Mouse (Mus musculus) monocyte, adult 2 months (primary cell): ENCODE data around the gene Actn4.

Experiments
- DNase-seq, 2 experiments: peaks; one replicate each; pipeline ENCODE4 v3.0.0; 2022; ENCODE audit warnings: low spot score in 2 of 2, low read depth in 1 of 2

Gene Actn4

GRCm38 (mm10) chr7:28925317-28925716, 36.8 kb downstream of the Actn4 start:
- no peak for DNase-seq

GRCm38 (mm10) chr7:28924802-28925201, 37.3 kb downstream of the Actn4 start:
- no peak for DNase-seq

DNA sequence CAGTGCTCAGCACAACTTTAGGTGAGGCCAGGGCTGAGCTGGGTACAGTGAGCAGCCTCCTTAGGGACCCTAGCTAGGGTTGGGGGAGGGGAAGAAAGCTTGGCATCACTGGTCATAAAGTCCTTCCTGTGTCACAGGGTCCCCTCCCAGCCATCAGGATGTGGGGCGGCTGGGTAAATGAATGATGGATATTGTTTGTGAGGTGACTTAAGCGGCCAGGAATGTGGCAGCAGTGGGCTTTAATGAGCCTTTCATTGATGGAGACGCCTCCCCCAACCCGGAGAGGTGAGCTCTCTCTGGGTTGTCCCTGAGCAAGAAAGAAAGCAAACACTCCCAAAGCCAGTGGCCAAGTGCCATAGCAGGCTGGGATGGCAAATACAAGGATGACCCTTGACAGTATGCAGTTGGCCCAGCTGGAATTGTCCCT, 38.3 kb downstream of the Actn4 start:
- DNase-seq, result no peak

DNA sequence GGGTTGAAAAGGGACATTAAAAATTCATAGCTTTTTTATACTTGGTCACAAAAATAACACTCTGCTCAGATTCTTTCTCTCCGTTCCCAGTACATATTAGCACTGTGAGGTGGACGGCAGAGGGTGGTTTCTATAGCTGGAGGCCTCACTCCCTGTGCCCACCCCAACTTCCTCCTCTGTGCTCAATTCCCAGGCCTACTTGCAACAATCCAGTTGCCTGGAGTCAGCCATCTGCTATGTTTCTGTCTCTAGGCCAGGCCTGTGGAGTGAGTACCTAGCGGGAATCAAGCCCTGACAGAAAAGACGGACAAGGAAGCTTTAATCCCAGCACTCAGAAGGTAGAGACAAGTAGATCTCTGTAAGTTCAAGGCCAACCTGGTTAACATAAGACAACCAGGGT, 39.5 kb downstream of the Actn4 start:
- no peak for DNase-seq

DNA sequence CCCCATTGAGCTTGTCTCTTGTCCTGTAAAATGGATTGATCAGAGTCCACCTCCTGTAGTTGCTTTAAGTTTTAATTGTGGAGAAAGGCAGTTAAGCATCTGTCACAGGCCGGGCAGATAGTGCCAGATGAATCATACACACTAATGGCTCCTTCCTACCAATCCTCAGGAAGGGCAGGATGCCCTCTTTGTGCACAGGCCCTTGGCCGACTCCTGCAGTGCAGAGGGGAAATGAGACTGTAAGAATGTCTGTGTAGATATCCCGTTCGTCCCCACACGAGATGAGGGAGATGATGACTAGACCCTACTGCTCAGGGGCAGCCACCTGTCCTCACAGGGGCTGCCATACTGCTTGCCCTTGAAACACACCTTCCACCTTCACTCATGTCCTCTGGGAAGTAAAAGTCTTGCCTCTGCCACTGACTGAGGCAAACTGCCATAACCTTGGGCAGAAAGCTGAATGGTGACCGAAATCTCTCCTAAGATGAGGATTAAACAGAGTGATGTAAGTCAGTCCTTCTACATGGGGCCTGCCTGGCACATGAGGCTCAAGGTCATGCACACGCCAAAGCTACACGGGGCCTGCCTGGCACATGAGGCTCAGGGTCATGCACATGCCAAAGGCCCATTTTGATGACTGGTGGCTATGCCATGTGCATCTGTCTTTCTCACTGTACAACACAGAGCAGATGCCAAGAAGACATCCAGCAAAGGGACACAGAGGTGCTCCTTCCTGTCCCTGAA, 40.2 kb downstream of the Actn4 start:
- DNase-seq, result no peak

DNA sequence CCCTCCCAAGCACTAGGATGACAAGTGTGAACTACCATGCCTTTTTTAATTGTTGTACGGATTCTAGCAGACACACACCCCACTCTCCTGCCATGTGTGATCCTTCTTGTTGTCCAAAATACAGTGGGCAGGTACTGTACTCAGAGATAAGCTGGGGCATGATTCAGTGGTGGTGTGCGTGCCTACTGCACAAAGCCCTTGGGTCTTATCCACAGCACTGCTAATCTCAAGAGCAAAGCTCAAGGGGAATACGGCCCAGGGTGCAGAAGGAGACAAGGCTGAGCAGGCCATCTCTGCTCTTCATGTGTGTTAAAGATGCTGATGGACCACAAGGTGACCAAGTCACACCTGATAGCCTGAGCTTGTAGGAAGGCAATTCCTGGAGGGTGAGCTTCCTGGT, 41.0 kb downstream of the Actn4 start:
- DNase-seq, result no peak

GRCm38 (mm10) chr7:28919815-28920214, 42.3 kb downstream of the Actn4 start:
- DNase-seq, result no peak

DNA sequence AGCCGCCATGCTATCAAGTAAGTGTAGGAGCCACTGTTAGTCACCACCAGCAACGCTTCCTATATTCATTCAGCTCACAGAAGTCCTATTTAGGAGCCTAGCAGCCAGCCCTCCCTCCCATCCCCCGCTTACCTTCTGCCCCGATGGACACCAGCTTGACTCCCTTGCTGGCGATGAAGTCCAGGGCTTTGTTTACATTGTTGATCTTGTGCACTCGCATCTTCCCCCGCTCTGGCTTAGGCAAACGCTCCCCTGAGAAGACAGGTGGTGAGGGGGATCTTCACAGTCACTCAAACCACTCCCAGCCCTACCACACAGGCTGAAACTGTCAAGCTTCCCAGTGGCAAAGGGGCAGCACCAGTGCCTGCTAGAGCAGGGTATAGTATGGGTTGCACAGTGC, 43.6 kb downstream of the Actn4 start:
- no peak for DNase-seq

GRCm38 (mm10) chr7:28917503-28918426, 44.4 kb downstream of the Actn4 start:
- no peak for DNase-seq

- no peak for DNase-seq
Measured at GRCm38 (mm10) chr7:28916491-28916890, 45.6 kb downstream of the Actn4 start.

GRCm38 (mm10) chr7:28913171-28913570, 49.0 kb downstream of the Actn4 start:
- DNase-seq, result no peak

GRCm38 (mm10) chr7:28911632-28912031, 50.5 kb downstream of the Actn4 start:
- DNase-seq, result no peak

GRCm38 (mm10) chr7:28907195-28907594, 54.9 kb downstream of the Actn4 start:
- DNase-seq, result no peak

- DNase-seq, result no peak
Measured at GRCm38 (mm10) chr7:28903778-28904177, 58.4 kb downstream of the Actn4 start.

DNA sequence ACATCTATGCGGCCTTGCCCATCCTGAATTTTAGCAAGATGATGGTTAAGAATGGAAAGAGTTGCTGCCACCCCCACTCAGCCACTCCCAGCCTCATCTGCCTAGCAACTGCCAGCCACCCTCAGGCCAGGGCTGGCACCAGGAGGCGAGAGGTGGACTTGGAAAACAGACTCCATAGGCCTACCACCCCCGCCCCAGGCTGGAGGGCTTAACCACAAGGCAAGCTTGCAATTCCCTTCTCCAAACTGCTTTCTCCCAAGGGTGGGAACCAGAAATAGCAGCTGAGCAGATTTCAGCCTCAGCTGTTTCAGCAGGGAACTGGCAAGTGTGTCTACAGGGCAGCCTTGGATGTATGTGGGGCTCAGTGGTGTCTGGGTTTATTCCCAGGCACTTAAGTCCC, 59.3 kb downstream of the Actn4 start:
- no peak for DNase-seq

GRCm38 (mm10) chr7:28902180-28902579, 60.0 kb downstream of the Actn4 start:
- no peak for DNase-seq

DNA sequence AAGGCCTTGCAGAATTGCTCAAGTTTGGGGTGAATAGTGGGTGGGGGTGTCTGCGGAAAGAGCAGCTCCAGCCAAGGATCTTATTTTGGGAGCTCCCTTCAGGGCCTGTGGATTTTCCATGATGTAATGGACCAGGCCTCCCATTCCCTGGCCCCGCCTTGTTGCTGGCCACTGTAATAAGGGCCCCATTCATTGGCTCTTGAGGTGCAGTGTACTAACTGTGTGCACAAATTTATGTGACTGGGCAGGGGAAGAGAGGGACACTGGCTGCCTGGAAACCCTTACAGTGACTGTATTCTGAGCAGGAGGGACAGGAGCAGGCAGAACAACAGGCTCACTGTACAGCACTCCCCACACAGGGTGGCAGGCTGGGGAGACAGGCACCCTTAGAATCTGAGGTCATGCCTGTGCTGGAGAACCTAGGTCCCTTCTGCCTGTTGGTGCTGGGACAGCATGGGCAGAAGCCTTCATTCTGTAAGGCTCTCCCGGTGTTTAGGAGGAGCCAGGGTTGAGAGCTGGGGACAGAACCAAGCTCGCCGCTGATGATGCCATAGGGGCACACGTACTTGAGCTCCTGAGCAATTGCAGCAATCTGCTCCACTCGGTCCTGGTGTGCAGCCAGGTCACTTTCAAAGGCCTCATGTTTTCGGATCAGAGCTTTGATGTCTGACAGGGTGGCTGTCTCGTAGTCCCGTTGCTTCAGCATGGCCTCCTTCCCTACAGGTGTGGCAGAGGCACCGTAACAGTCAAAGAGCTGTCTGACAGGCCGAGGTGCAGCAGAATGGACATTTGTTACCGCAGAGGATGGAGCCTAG, 60.6 kb downstream of the Actn4 start:
- DNase-seq, result no peak

GRCm38 (mm10) chr7:28899972-28900371, 62.2 kb downstream of the Actn4 start:
- DNase-seq, result no peak

DNA sequence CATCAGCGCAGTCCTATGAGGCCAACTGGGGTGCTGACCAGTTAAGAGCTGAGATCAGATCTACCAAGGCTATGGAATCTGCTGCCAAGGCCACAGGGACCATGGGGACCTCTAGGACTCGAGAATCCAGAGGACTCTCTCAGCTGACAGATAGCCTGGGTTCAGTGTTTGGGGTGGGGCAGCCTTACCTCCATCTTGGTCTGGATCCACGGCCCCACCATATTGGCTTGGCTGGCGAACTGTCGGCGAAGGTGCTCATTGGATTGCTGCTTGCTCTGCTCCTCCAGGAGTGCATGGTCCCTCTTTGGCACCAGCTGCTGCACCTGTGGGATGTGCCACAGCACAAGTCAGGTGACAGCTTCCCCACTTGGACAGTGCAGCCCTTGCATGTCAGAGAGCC, 64.5 kb downstream of the Actn4 start:
- DNase-seq, result no peak

DNA sequence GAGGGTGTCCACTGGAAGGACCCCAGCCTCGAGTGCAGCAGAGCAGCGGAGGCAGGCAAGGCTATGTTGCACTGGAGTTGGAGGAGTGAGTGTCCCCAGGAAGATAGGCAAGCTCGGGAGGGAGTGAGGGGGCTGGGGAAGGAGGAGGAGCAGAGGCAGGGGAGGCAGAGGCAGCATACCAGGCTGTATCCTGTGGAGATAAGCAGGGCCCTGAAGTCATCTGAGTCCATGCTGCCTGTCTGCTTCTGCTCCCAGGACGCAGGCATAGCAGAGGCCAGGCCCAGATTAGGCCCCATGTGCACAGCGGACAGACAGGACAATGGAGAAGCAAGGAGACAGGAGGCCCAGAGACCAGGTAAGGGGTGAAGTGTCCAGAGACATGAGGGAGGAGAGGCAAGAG, 67.2 kb downstream of the Actn4 start:
- DNase-seq, result no peak

GRCm38 (mm10) chr7:28893643-28894265, 68.4 kb downstream of the Actn4 start:
- no peak for DNase-seq
